Mouse (Mus musculus): ENCODE measurements around the gene Hacd3.

DNA sequence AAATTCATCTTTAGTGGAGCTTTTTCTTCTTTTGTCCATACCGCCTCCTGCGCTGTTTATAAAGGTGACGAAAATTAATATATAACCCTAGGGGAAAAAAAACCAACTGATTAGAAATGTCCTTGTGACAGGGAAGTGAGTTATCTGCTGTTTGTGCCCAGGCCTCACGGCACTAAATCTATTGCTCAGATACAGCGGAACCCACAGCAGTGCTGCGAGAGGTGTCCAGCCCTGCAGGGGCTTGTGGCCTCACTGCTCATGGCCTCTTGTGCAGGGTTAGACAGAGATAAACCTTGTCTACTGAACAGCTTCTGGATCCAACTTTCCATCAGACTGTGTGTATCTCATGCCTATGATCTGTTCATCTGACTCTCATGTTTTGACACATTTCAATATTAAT lies 33.0 kb downstream of the Hacd3 start:
- TF ChIP-seq GATA1 (IDR thresholded peaks at IDR 0.05; ENCODE audit: low read length) (no peak), TAL1 (IDR thresholded peaks at IDR 0.05; ENCODE audit: low read length) (no peak)
